Mouse (Mus musculus): ENCODE data around the gene Ass1. TPM values are rescaled to one million over a fixed set of nuclear protein-coding genes. Genes with fewer than 3 reads are reported as not detected.

Gene Ass1
- total RNA-seq, 1 experiment: 154 TPM

- in situ Hi-C loops (cut with MboI; ENCODE audit: low sequenced_read_pairs in 2 of 2, unreplicated experiment in 2 of 2): no loop called here
- peak overlapping the region; percentile 84 for H3K9ac ChIP-seq (ENCODE audit: insufficient read depth, low read depth, low read length, poor library complexity, severe bottlenecking)
Measured at GRCm38 (mm10) chr2:31470683-31471385, 827 bp downstream of the Ass1 start.

GRCm38 (mm10) chr2:31471611-31472010 lies 1.6 kb downstream of the Ass1 start:
- H3K36me3 ChIP-seq (ENCODE audit: control insufficient read depth, insufficient read depth, low read length, poor library complexity, severe bottlenecking): peaks cover 21% of the 10 kb centered on the region
- no peaks in the 10 kb centered on the region for H3K9me3 ChIP-seq (ENCODE audit: control insufficient read depth, insufficient read depth, low read depth, low read length)
- H3K27ac ChIP-seq (ENCODE audit: insufficient read depth, low read depth, low read length, poor library complexity, severe bottlenecking): no peak overlapping the region
- TF ChIP-seq MAFK (IDR thresholded peaks at IDR 0.05; ENCODE audit: insufficient read depth, low read depth, low read length) (no peak), HCFC1 (IDR thresholded peaks at IDR 0.05; ENCODE audit: borderline replicate concordance, insufficient read depth, low read length) (no peak), ZC3H11A (IDR thresholded peaks at IDR 0.05; ENCODE audit: borderline replicate concordance, low read depth, low read length) (no peak), CHD2 (IDR thresholded peaks at IDR 0.05; ENCODE audit: low read depth, low read length) (no peak)
- in situ Hi-C loops (cut with MboI; ENCODE audit: low sequenced_read_pairs in 2 of 2, unreplicated experiment in 2 of 2): no loop called here
- no peak for DNase-seq (ENCODE audit: low read depth, low spot score)
- H3K4me3 ChIP-seq (ENCODE audit: insufficient read depth in 1 of 2, low read depth in 1 of 2, low read length in 2 of 2, poor library complexity in 1 of 2, severe bottlenecking in 1 of 2): peak overlapping the region in 1 of 2 experiments; percentile 19; a peak in 1 of 4 replicates
- no peak overlapping the region for H3K9ac ChIP-seq (ENCODE audit: insufficient read depth, low read depth, low read length, poor library complexity, severe bottlenecking)
- peaks cover 2 to 27% of the 10 kb centered on the region in 2 experiments; a peak in 3 of 4 replicates for H3K4me1 ChIP-seq (ENCODE audit: control insufficient read depth in 2 of 2, insufficient read depth in 2 of 2, low read length in 2 of 2, poor library complexity in 1 of 2)

More at GRCm38 (mm10) chr2:31470683-31471385, 827 bp downstream of the Ass1 start:
- no peak for TF ChIP-seq ZNF384 (IDR thresholded peaks at IDR 0.05; ENCODE audit: low read depth, low read length)
- TF ChIP-seq CHD2 (IDR thresholded peaks at IDR 0.05; ENCODE audit: low read depth, low read length): no peak
- TF ChIP-seq HCFC1 (IDR thresholded peaks at IDR 0.05; ENCODE audit: borderline replicate concordance, insufficient read depth, low read length): no peak
- no peak for TF ChIP-seq ZC3H11A (IDR thresholded peaks at IDR 0.05; ENCODE audit: borderline replicate concordance, low read depth, low read length)
- no peak for TF ChIP-seq MAFK (IDR thresholded peaks at IDR 0.05; ENCODE audit: insufficient read depth, low read depth, low read length)
- peak overlapping the region; percentile 81 to 91 for H3K4me3 ChIP-seq (ENCODE audit: insufficient read depth in 1 of 2, low read depth in 1 of 2, low read length in 2 of 2, poor library complexity in 1 of 2, severe bottlenecking in 1 of 2)
- peaks cover 19% of the 10 kb centered on the region for H3K36me3 ChIP-seq (ENCODE audit: control insufficient read depth, insufficient read depth, low read length, poor library complexity, severe bottlenecking)
- no peaks in the 10 kb centered on the region for H3K9me3 ChIP-seq (ENCODE audit: control insufficient read depth, insufficient read depth, low read depth, low read length)
- H3K27ac ChIP-seq (ENCODE audit: insufficient read depth, low read depth, low read length, poor library complexity, severe bottlenecking): no peak overlapping the region
- peaks cover 2 to 25% of the 10 kb centered on the region in 2 experiments; a peak in 3 of 4 replicates for H3K4me1 ChIP-seq (ENCODE audit: control insufficient read depth in 2 of 2, insufficient read depth in 2 of 2, low read length in 2 of 2, poor library complexity in 1 of 2)
- no peak for DNase-seq (ENCODE audit: low read depth, low spot score)

GRCm38 (mm10) chr2:31472406-31473065 lies 2.5 kb downstream of the Ass1 start:
- H3K9me3 ChIP-seq (ENCODE audit: control insufficient read depth, insufficient read depth, low read depth, low read length): no peaks in the 10 kb centered on the region
- H3K4me3 ChIP-seq (ENCODE audit: insufficient read depth in 1 of 2, low read depth in 1 of 2, low read length in 2 of 2, poor library complexity in 1 of 2, severe bottlenecking in 1 of 2): peak overlapping the region in 1 of 2 experiments; percentile 19; a peak in 1 of 4 replicates
- H3K4me1 ChIP-seq (ENCODE audit: control insufficient read depth in 2 of 2, insufficient read depth in 2 of 2, low read length in 2 of 2, poor library complexity in 1 of 2): peaks cover 2 to 30% of the 10 kb centered on the region in 2 experiments; a peak in 3 of 4 replicates
- DNase-seq (ENCODE audit: low read depth, low spot score): peak; percentile 79
- H3K9ac ChIP-seq (ENCODE audit: insufficient read depth, low read depth, low read length, poor library complexity, severe bottlenecking): peak overlapping the region; percentile 28; the same call in 1 of the 2 replicates
- TF ChIP-seq CHD2 (IDR thresholded peaks at IDR 0.05; ENCODE audit: low read depth, low read length) (no peak), ZNF384 (IDR thresholded peaks at IDR 0.05; ENCODE audit: low read depth, low read length) (no peak), MAFK (IDR thresholded peaks at IDR 0.05; ENCODE audit: insufficient read depth, low read depth, low read length) (no peak), HCFC1 (IDR thresholded peaks at IDR 0.05; ENCODE audit: borderline replicate concordance, insufficient read depth, low read length) (no peak), ZC3H11A (IDR thresholded peaks at IDR 0.05; ENCODE audit: borderline replicate concordance, low read depth, low read length) (no peak; the same call in 1 of the 2 replicates)
- in situ Hi-C loops (cut with MboI; ENCODE audit: low sequenced_read_pairs in 2 of 2, unreplicated experiment in 2 of 2): no loop called here
- no peak overlapping the region for H3K27ac ChIP-seq (ENCODE audit: insufficient read depth, low read depth, low read length, poor library complexity, severe bottlenecking)
- H3K36me3 ChIP-seq (ENCODE audit: control insufficient read depth, insufficient read depth, low read length, poor library complexity, severe bottlenecking): peaks cover 31% of the 10 kb centered on the region

GRCm38 (mm10) chr2:31473941-31474340 lies 3.9 kb downstream of the Ass1 start:
- H3K9me3 ChIP-seq (ENCODE audit: control insufficient read depth, insufficient read depth, low read depth, low read length): no peaks in the 10 kb centered on the region
- TF ChIP-seq ZC3H11A (IDR thresholded peaks at IDR 0.05; ENCODE audit: borderline replicate concordance, low read depth, low read length) (peak; percentile 12; the same call in 1 of the 2 replicates), ZNF384 (IDR thresholded peaks at IDR 0.05; ENCODE audit: low read depth, low read length) (no peak)
- H3K36me3 ChIP-seq (ENCODE audit: control insufficient read depth, insufficient read depth, low read length, poor library complexity, severe bottlenecking): peaks cover 40% of the 10 kb centered on the region
- no peak for DNase-seq (ENCODE audit: low read depth, low spot score)
- H3K4me3 ChIP-seq (ENCODE audit: insufficient read depth in 1 of 2, low read depth in 1 of 2, low read length in 2 of 2, poor library complexity in 1 of 2, severe bottlenecking in 1 of 2): no peak overlapping the region
- H3K4me1 ChIP-seq (ENCODE audit: control insufficient read depth in 2 of 2, insufficient read depth in 2 of 2, low read length in 2 of 2, poor library complexity in 1 of 2): peaks cover 2 to 22% of the 10 kb centered on the region in 2 experiments; a peak in 3 of 4 replicates
- in situ Hi-C loops (cut with MboI; ENCODE audit: low sequenced_read_pairs in 2 of 2, unreplicated experiment in 2 of 2): no loop called here
- H3K27ac ChIP-seq (ENCODE audit: insufficient read depth, low read depth, low read length, poor library complexity, severe bottlenecking): no peak overlapping the region
- H3K9ac ChIP-seq (ENCODE audit: insufficient read depth, low read depth, low read length, poor library complexity, severe bottlenecking): no peak overlapping the region

Measured in ES-E14 (cell line).